Mouse (Mus musculus) naive thymus-derived CD4-positive, alpha-beta T cell, adult 2 months (primary cell): ENCODE results near the gene Blnk.

Experiments
- DNase-seq: peaks from one replicate; pipeline ENCODE4 v3.0.0-alpha.2; 2011; ENCODE audit warnings: low read depth

Gene Blnk

GRCm38 (mm10) chr19:40964367-40964891, 29.9 kb downstream of the Blnk start:
- no peak for DNase-seq

- peak; percentile 75 for DNase-seq
Measured at GRCm38 (mm10) chr19:40962988-40963387, 31.3 kb downstream of the Blnk start.

- no peak for DNase-seq
Measured at GRCm38 (mm10) chr19:40958981-40959380, 35.4 kb downstream of the Blnk start.

- no peak for DNase-seq
Measured at GRCm38 (mm10) chr19:40946937-40947577, 47.3 kb downstream of the Blnk start.

GRCm38 (mm10) chr19:40943552-40943951, 50.8 kb downstream of the Blnk start:
- no peak for DNase-seq

- DNase-seq = peak; percentile 5
Measured at GRCm38 (mm10) chr19:40936038-40936437, 58.3 kb downstream of the Blnk start.

- no peak for DNase-seq
Measured at GRCm38 (mm10) chr19:40935376-40935775, 59.0 kb downstream of the Blnk start.

- no peak for DNase-seq
Measured at GRCm38 (mm10) chr19:40931581-40932369, 62.6 kb downstream of the Blnk start.

- no peak for DNase-seq
Measured at GRCm38 (mm10) chr19:40895393-40895703, 99.0 kb downstream of the Blnk start.

- DNase-seq = peak; percentile 97
Measured at GRCm38 (mm10) chr19:40894519-40895392, 99.6 kb downstream of the Blnk start, which contains the start of gene Zfp518a. Zfp518a (plus strand) TSS chr19:40894705.

GRCm38 (mm10) chr19:40894071-40894506, 100.2 kb downstream of the Blnk start:
- no peak for DNase-seq

GRCm38 (mm10) chr19:40888887-40889286, 105.4 kb downstream of the Blnk start:
- DNase-seq = no peak

GRCm38 (mm10) chr19:40881700-40882099, 112.6 kb downstream of the Blnk start:
- no peak for DNase-seq
